Mouse (Mus musculus): ENCODE measurements around the gene Gm15080. TPM values are rescaled to one million over a fixed set of nuclear protein-coding genes. Genes with fewer than 3 reads are reported as not detected.
"Not testable (repeated sequence)": the region's sequence is repeated elsewhere in the genome, so short reads cannot be mapped to it uniquely, and the experiment has no call there.

The Gm15080 gene
- not detected in 2 replicates for polyA plus RNA-seq (2014; fragmentation: Nextera tagmentation; extraction: Ambion mirVana)

GRCm38 (mm10) chrX:147992693-147993092 is at the start of gene Gm15080:
Gm15080 (plus strand) TSS chrX:147992993.
- not testable (repeated sequence) for H3K27me3 ChIP-seq (ENCODE audit: control insufficient read depth, insufficient read depth, low read length); H3K4me1 ChIP-seq (ENCODE audit: control insufficient read depth, insufficient read depth, low read length); H3K9ac ChIP-seq (replicated peaks; ENCODE audit: low read depth, low read length); H3K4me3 ChIP-seq (ENCODE audit: low read depth, low read length); H3K4me2 ChIP-seq (replicated peaks; ENCODE audit: low read depth, low read length); H3K27ac ChIP-seq (ENCODE audit: low read length); H3K9me3 ChIP-seq (ENCODE audit: control insufficient read depth, low read depth, low read length); ATAC-seq (ENCODE audit: insufficient number of reproducible peaks, insufficient read depth, low FRiP score, low read depth); H3K36me3 ChIP-seq (ENCODE audit: control insufficient read depth, insufficient read depth, low read length)
- 100% methylated on average over 1 of the region's 5 CpGs for WGBS

Other genes with a start within 250 kb of the Gm15080 start
- not detected in 2 replicates for gene Gm15128, start 227.0 kb upstream of the Gm15080 start, polyA plus RNA-seq (2014; fragmentation: Nextera tagmentation; extraction: Ambion mirVana)
- not detected in 2 replicates for gene Gm15107, start 187.7 kb downstream of the Gm15080 start, polyA plus RNA-seq (2014; fragmentation: Nextera tagmentation; extraction: Ambion mirVana)

Data from stomach, embryonic 14.5 days (tissue).